Mouse (Mus musculus): ENCODE data around the gene Hook2.
A peak's percentile ranks its signal among the peaks of the same experiment; 100 is the strongest.

The Hook2 gene

GRCm38 (mm10) chr8:84990349-84990748, at the start of gene Hook2:
Gene Hook2, plus strand, starts transcription at chr8:84990603.
- peak; percentile 100 for DNase-seq (ENCODE audit: low read depth, low spot score)

- peak; percentile 41 for DNase-seq (ENCODE audit: low read depth, low spot score)
Measured at GRCm38 (mm10) chr8:84943699-84944098, 46.7 kb upstream of the Hook2 start.

- DNase-seq (ENCODE audit: low read depth, low spot score), result peak; percentile 94
Measured at GRCm38 (mm10) chr8:84944478-84945160, 45.8 kb upstream of the Hook2 start.

- peak; percentile 67 for DNase-seq (ENCODE audit: low read depth, low spot score)
Measured at GRCm38 (mm10) chr8:84945235-84945632, 45.2 kb upstream of the Hook2 start.

- peak; percentile 72 for DNase-seq (ENCODE audit: low read depth, low spot score)
Measured at GRCm38 (mm10) chr8:84945633-84946527, 44.5 kb upstream of the Hook2 start.

GRCm38 (mm10) chr8:84946528-84947240, 43.7 kb upstream of the Hook2 start, which contains the start of gene Rtbdn:
Gene Rtbdn, plus strand, starts transcription at chr8:84946991.
- DNase-seq (ENCODE audit: low read depth, low spot score), result no peak

GRCm38 (mm10) chr8:84947241-84947545, 43.2 kb upstream of the Hook2 start:
- no peak for DNase-seq (ENCODE audit: low read depth, low spot score)

- peak; percentile 71 for DNase-seq (ENCODE audit: low read depth, low spot score)
Measured at GRCm38 (mm10) chr8:84949753-84950152, 40.6 kb upstream of the Hook2 start.

- peak; percentile 89 for DNase-seq (ENCODE audit: low read depth, low spot score)
Measured at GRCm38 (mm10) chr8:84952612-84953255, 37.7 kb upstream of the Hook2 start.

- DNase-seq (ENCODE audit: low read depth, low spot score), result peak; percentile 97
Measured at GRCm38 (mm10) chr8:84956768-84957167, 33.6 kb upstream of the Hook2 start.

GRCm38 (mm10) chr8:84959811-84960210, 30.6 kb upstream of the Hook2 start:
- no peak for DNase-seq (ENCODE audit: low read depth, low spot score)

GRCm38 (mm10) chr8:84963952-84964351, 26.5 kb upstream of the Hook2 start:
- DNase-seq (ENCODE audit: low read depth, low spot score), result no peak

- DNase-seq (ENCODE audit: low read depth, low spot score), result peak; percentile 100
Measured at GRCm38 (mm10) chr8:84965731-84966291, 24.6 kb upstream of the Hook2 start.

- DNase-seq (ENCODE audit: low read depth, low spot score), result no peak
Measured at GRCm38 (mm10) chr8:84966603-84967002, 23.8 kb upstream of the Hook2 start.

- no peak for DNase-seq (ENCODE audit: low read depth, low spot score)
Measured at GRCm38 (mm10) chr8:84967532-84968304, 22.7 kb upstream of the Hook2 start.

GRCm38 (mm10) chr8:84968650-84969049, 21.8 kb upstream of the Hook2 start:
- DNase-seq (ENCODE audit: low read depth, low spot score), result no peak

GRCm38 (mm10) chr8:84969241-84970134, 20.9 kb upstream of the Hook2 start, which contains the start of the genes Gm49661, Prdx2 and Rnaseh2a:
Gene Gm49661, minus strand, starts transcription at chr8:84969433.
Gene Prdx2, plus strand, starts transcription at chr8:84969587.
Gene Rnaseh2a, minus strand, starts transcription at chr8:84969767.
- peak; percentile 78 for DNase-seq (ENCODE audit: low read depth, low spot score)

GRCm38 (mm10) chr8:84970135-84970790, 20.1 kb upstream of the Hook2 start:
- DNase-seq (ENCODE audit: low read depth, low spot score), result peak; percentile 51

- no peak for DNase-seq (ENCODE audit: low read depth, low spot score)
Measured at GRCm38 (mm10) chr8:84970913-84971312, 19.5 kb upstream of the Hook2 start.
